Mouse (Mus musculus): ENCODE measurements around the gene Lgi1. TPM values are rescaled to one million over a fixed set of nuclear protein-coding genes. Genes with fewer than 3 reads are reported as not detected.

Lgi1 gene
- polyA plus RNA-seq, 1 experiment from 2014 or later, result 1.6 TPM

GRCm38 (mm10) chr19:38316602-38317313 lies 52.4 kb downstream of the Lgi1 start:
- 83% methylated on average over 6 of the region's 6 CpGs for WGBS
- Histone ChIP-seq H3K27me3 (ENCODE audit: control insufficient read depth, insufficient read depth, low read length) (no peaks in the 10 kb centered on the region), H3K36me3 (ENCODE audit: control insufficient read depth, insufficient read depth, low read length) (no peaks in the 10 kb centered on the region), H3K9ac (ENCODE audit: low read depth, low read length) (no peak overlapping the region), H3K4me1 (ENCODE audit: control insufficient read depth, insufficient read depth, low read length) (no peaks in the 10 kb centered on the region), H3K4me3 (ENCODE audit: low read length) (no peak overlapping the region), H3K9me3 (ENCODE audit: control insufficient read depth, low read length) (no peaks in the 10 kb centered on the region), H3K27ac (ENCODE audit: low read depth, low read length) (no peak overlapping the region), H3K4me2 (replicated peaks; ENCODE audit: low read depth, low read length) (no peak overlapping the region)
- ATAC-seq (ENCODE audit: low FRiP score, low TSS enrichment), result no peak

- Histone ChIP-seq H3K27me3 (ENCODE audit: control insufficient read depth, insufficient read depth, low read length) (no peaks in the 10 kb centered on the region), H3K9me3 (ENCODE audit: control insufficient read depth, low read length) (no peaks in the 10 kb centered on the region), H3K36me3 (ENCODE audit: control insufficient read depth, insufficient read depth, low read length) (no peaks in the 10 kb centered on the region), H3K9ac (ENCODE audit: low read depth, low read length) (no peak overlapping the region), H3K4me3 (ENCODE audit: low read length) (no peak overlapping the region), H3K4me2 (replicated peaks; ENCODE audit: low read depth, low read length) (no peak overlapping the region), H3K27ac (ENCODE audit: low read depth, low read length) (no peak overlapping the region), H3K4me1 (ENCODE audit: control insufficient read depth, insufficient read depth, low read length) (no peaks in the 10 kb centered on the region)
- 96% methylated on average over 4 of the region's 4 CpGs for WGBS
- no peak for ATAC-seq (ENCODE audit: low FRiP score, low TSS enrichment)
These were observed 54.0 kb downstream of the Lgi1 start for GRCm38 (mm10) chr19:38318308-38318707.

DNA sequence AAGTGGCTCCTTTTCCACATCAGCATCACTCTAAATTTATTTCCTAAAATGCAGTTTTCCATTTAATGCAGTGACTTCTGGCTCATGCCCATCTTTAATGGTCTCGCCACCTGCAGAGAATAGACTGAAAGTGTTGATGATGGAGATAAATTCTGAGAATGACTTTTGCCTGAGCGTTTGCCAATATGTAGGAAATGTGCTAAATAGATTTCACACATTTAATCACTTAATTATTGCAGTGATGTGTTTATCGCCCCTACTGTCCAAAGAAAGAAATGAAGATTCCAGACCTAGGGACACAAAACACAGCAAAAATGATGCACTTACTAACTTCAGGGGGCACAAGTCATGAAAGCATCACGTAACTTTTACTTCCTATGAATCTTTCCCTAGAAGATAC lies 54.8 kb downstream of the Lgi1 start:
- H3K9me3 ChIP-seq (ENCODE audit: control insufficient read depth, low read length), result no peaks in the 10 kb centered on the region
- no peak overlapping the region for H3K4me2 ChIP-seq (replicated peaks; ENCODE audit: low read depth, low read length)
- H3K27ac ChIP-seq (ENCODE audit: low read depth, low read length), result no peak overlapping the region
- 85% methylated on average over 4 of the region's 4 CpGs for WGBS
- no peaks in the 10 kb centered on the region for H3K27me3 ChIP-seq (ENCODE audit: control insufficient read depth, insufficient read depth, low read length)
- no peak overlapping the region for H3K4me3 ChIP-seq (ENCODE audit: low read length)
- no peak for ATAC-seq (ENCODE audit: low FRiP score, low TSS enrichment)
- no peak overlapping the region for H3K9ac ChIP-seq (ENCODE audit: low read depth, low read length)
- H3K4me1 ChIP-seq (ENCODE audit: control insufficient read depth, insufficient read depth, low read length), result no peaks in the 10 kb centered on the region
- no peaks in the 10 kb centered on the region for H3K36me3 ChIP-seq (ENCODE audit: control insufficient read depth, insufficient read depth, low read length)

DNA sequence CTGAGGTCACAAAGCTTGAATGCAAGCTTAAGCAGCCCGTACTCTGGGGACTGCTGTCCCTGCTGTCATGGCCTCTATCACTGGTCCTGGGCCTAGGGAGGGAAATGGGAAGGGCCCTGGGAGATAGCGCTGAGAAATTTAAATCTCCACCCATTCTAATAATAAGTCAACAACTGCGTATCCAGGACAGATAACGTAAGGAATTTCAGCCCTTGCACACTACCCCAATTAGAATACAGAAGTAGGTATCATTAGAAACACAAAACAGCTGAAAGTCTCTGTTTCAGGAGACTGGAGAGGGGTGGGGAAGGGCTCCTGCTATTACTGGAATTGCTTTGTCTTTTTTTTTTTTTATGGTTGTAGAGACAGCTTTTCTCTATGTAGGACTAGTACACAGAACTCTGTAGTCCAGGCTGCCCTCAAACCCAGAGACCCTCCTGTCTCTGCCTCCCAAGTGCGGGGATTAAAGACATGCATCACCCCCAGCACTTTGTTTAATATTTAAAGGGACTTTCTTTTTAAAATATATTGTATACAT lies 56.4 kb downstream of the Lgi1 start:
- no peaks in the 10 kb centered on the region for H3K4me1 ChIP-seq (ENCODE audit: control insufficient read depth, insufficient read depth, low read length)
- no peak for ATAC-seq (ENCODE audit: low FRiP score, low TSS enrichment)
- H3K4me3 ChIP-seq (ENCODE audit: low read length), result no peak overlapping the region
- WGBS, result 91% methylated on average over 5 of the region's 5 CpGs
- no peaks in the 10 kb centered on the region for H3K27me3 ChIP-seq (ENCODE audit: control insufficient read depth, insufficient read depth, low read length)
- no peaks in the 10 kb centered on the region for H3K36me3 ChIP-seq (ENCODE audit: control insufficient read depth, insufficient read depth, low read length)
- H3K9me3 ChIP-seq (ENCODE audit: control insufficient read depth, low read length), result no peaks in the 10 kb centered on the region
- H3K27ac ChIP-seq (ENCODE audit: low read depth, low read length), result no peak overlapping the region
- no peak overlapping the region for H3K9ac ChIP-seq (ENCODE audit: low read depth, low read length)
- H3K4me2 ChIP-seq (replicated peaks; ENCODE audit: low read depth, low read length), result no peak overlapping the region

GRCm38 (mm10) chr19:38323726-38324125 lies 59.4 kb downstream of the Lgi1 start:
- Histone ChIP-seq H3K4me2 (replicated peaks; ENCODE audit: low read depth, low read length) (no peak overlapping the region), H3K4me1 (ENCODE audit: control insufficient read depth, insufficient read depth, low read length) (no peaks in the 10 kb centered on the region), H3K27me3 (ENCODE audit: control insufficient read depth, insufficient read depth, low read length) (no peaks in the 10 kb centered on the region), H3K27ac (ENCODE audit: low read depth, low read length) (no peak overlapping the region), H3K9ac (ENCODE audit: low read depth, low read length) (no peak overlapping the region), H3K9me3 (ENCODE audit: control insufficient read depth, low read length) (no peaks in the 10 kb centered on the region), H3K4me3 (ENCODE audit: low read length) (no peak overlapping the region), H3K36me3 (ENCODE audit: control insufficient read depth, insufficient read depth, low read length) (no peaks in the 10 kb centered on the region)
- no peak for ATAC-seq (ENCODE audit: low FRiP score, low TSS enrichment)

- no peak for ATAC-seq (ENCODE audit: low FRiP score, low TSS enrichment)
- 35% methylated on average over 10 of the region's 10 CpGs for WGBS
These were observed 60.1 kb downstream of the Lgi1 start for GRCm38 (mm10) chr19:38324147-38325028.

GRCm38 (mm10) chr19:38325029-38325398 lies 60.7 kb downstream of the Lgi1 start:
- no peaks in the 10 kb centered on the region for H3K36me3 ChIP-seq (ENCODE audit: control insufficient read depth, insufficient read depth, low read length)
- no peak overlapping the region for H3K9ac ChIP-seq (ENCODE audit: low read depth, low read length)
- no peaks in the 10 kb centered on the region for H3K27me3 ChIP-seq (ENCODE audit: control insufficient read depth, insufficient read depth, low read length)
- no peak for ATAC-seq (ENCODE audit: low FRiP score, low TSS enrichment)
- no peak overlapping the region for H3K4me3 ChIP-seq (ENCODE audit: low read length)
- no peaks in the 10 kb centered on the region for H3K4me1 ChIP-seq (ENCODE audit: control insufficient read depth, insufficient read depth, low read length)
- no peak overlapping the region for H3K27ac ChIP-seq (ENCODE audit: low read depth, low read length)
- H3K4me2 ChIP-seq (replicated peaks; ENCODE audit: low read depth, low read length), result no peak overlapping the region
- no peaks in the 10 kb centered on the region for H3K9me3 ChIP-seq (ENCODE audit: control insufficient read depth, low read length)
- 55% methylated on average over 4 of the region's 4 CpGs for WGBS

More at GRCm38 (mm10) chr19:38324147-38325028, 60.1 kb downstream of the Lgi1 start:
- Histone ChIP-seq H3K9me3 (ENCODE audit: control insufficient read depth, low read length) (no peaks in the 10 kb centered on the region), H3K4me2 (replicated peaks; ENCODE audit: low read depth, low read length) (no peak overlapping the region), H3K9ac (ENCODE audit: low read depth, low read length) (no peak overlapping the region), H3K4me3 (ENCODE audit: low read length) (no peak overlapping the region), H3K27me3 (ENCODE audit: control insufficient read depth, insufficient read depth, low read length) (no peaks in the 10 kb centered on the region), H3K27ac (ENCODE audit: low read depth, low read length) (no peak overlapping the region), H3K36me3 (ENCODE audit: control insufficient read depth, insufficient read depth, low read length) (no peaks in the 10 kb centered on the region), H3K4me1 (ENCODE audit: control insufficient read depth, insufficient read depth, low read length) (no peaks in the 10 kb centered on the region)

DNA sequence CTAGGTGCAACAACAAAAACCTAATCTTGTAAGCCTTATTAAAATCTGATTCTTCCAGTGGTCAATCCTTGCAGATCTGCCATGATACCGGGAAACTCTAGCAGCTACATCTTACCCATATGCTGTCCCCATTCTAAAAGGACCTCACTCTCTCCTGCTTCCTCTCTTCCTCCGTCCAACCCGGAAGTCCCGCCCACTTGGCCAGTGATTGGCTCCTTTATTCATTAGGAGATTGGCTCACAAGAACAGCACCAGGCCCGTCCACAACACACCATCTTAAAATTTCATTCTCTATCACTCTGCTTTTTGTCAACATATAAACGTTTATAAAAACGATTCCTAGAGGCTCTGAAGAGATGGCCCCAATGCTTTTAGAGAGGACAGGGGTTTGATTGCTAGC lies 61.5 kb downstream of the Lgi1 start:
- Histone ChIP-seq H3K4me2 (replicated peaks; ENCODE audit: low read depth, low read length) (no peak overlapping the region), H3K27ac (ENCODE audit: low read depth, low read length) (no peak overlapping the region), H3K9ac (ENCODE audit: low read depth, low read length) (no peak overlapping the region), H3K4me1 (ENCODE audit: control insufficient read depth, insufficient read depth, low read length) (no peaks in the 10 kb centered on the region), H3K27me3 (ENCODE audit: control insufficient read depth, insufficient read depth, low read length) (no peaks in the 10 kb centered on the region), H3K9me3 (ENCODE audit: control insufficient read depth, low read length) (no peaks in the 10 kb centered on the region), H3K36me3 (ENCODE audit: control insufficient read depth, insufficient read depth, low read length) (no peaks in the 10 kb centered on the region), H3K4me3 (ENCODE audit: low read length) (no peak overlapping the region)
- ATAC-seq (ENCODE audit: low FRiP score, low TSS enrichment), result no peak
- 89% methylated on average over 7 of the region's 7 CpGs for WGBS

DNA sequence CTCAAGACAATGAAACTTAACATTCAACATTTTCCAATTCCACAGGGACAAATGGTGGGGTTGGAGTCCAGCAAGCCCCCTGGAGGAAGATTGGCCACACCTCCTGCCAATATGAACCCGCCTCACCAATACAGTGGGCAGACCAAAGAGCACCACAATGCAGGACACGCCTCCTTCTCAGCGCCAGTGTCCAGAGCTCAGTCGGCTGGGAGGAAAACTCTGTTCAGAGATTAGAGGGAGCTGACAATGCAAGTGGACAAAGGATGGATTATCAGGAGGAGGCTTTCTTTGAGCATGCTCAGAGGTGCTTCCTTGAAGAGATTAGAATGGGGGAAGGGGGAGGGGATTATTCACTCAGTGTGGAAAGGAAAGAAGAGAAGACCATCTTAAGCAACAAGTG lies 62.7 kb downstream of the Lgi1 start:
- 76% methylated on average over 4 of the region's 4 CpGs for whole genome bisulfite sequencing
- Histone ChIP-seq H3K4me1 (ENCODE audit: control insufficient read depth, insufficient read depth, low read length) (no peaks in the 10 kb centered on the region), H3K4me3 (ENCODE audit: low read length) (no peak overlapping the region)

More for the DNA sequence above, 62.7 kb downstream of the Lgi1 start:
- no peak for ATAC-seq (ENCODE audit: low FRiP score, low TSS enrichment)
- H3K9ac ChIP-seq (ENCODE audit: low read depth, low read length), result no peak overlapping the region
- no peak overlapping the region for H3K27ac ChIP-seq (ENCODE audit: low read depth, low read length)
- no peak overlapping the region for H3K4me2 ChIP-seq (replicated peaks; ENCODE audit: low read depth, low read length)
- H3K27me3 ChIP-seq (ENCODE audit: control insufficient read depth, insufficient read depth, low read length), result no peaks in the 10 kb centered on the region
- no peaks in the 10 kb centered on the region for H3K36me3 ChIP-seq (ENCODE audit: control insufficient read depth, insufficient read depth, low read length)
- no peaks in the 10 kb centered on the region for H3K9me3 ChIP-seq (ENCODE audit: control insufficient read depth, low read length)
